Mouse (Mus musculus) gastrocnemius, adult 18-20 months (tissue): ENCODE measurements around the gene Sema3d. TPM values are rescaled to one million over a fixed set of nuclear protein-coding genes. Genes with fewer than 3 reads are reported as not detected.
A peak's percentile ranks its signal among the peaks of the same experiment; 100 is the strongest.

Experiments used
- DNase-seq: peaks from one replicate; pipeline ENCODE4 v3.0.0; 2021; ENCODE audit warnings: low spot score
- total RNA-seq, 2 experiments: library from RNA; stranded (reverse); gene quantifications; 2 replicates each; pipeline ENCODE4 v1.2.3; 2021

Gene Sema3d
- total RNA-seq, 2 experiments from 2014 or later, result 0.68 to 1.0 TPM

- no peak for DNase-seq
These were observed 115.2 kb downstream of the Sema3d start for GRCm38 (mm10) chr5:12498227-12498928.

GRCm38 (mm10) chr5:12499037-12499436 is 115.9 kb downstream of the Sema3d start:
- DNase-seq, result no peak

GRCm38 (mm10) chr5:12499791-12500504 is 116.8 kb downstream of the Sema3d start:
- DNase-seq, result no peak

- no peak for DNase-seq
These were observed 129.3 kb downstream of the Sema3d start for GRCm38 (mm10) chr5:12512471-12512870.

- no peak for DNase-seq
These were observed 132.1 kb downstream of the Sema3d start for GRCm38 (mm10) chr5:12515283-12515682.

GRCm38 (mm10) chr5:12525235-12525767 is 142.1 kb downstream of the Sema3d start:
- no peak for DNase-seq

- no peak for DNase-seq
These were observed 145.4 kb downstream of the Sema3d start for GRCm38 (mm10) chr5:12528596-12528995.

GRCm38 (mm10) chr5:12529771-12530170 is 146.6 kb downstream of the Sema3d start:
- no peak for DNase-seq

GRCm38 (mm10) chr5:12541268-12541667 is 158.1 kb downstream of the Sema3d start:
- no peak for DNase-seq

- no peak for DNase-seq
These were observed 166.0 kb downstream of the Sema3d start for GRCm38 (mm10) chr5:12549046-12549669.

GRCm38 (mm10) chr5:12555401-12555800 is 172.2 kb downstream of the Sema3d start:
- DNase-seq, result no peak

GRCm38 (mm10) chr5:12557889-12558288 is 174.7 kb downstream of the Sema3d start:
- DNase-seq, result no peak

GRCm38 (mm10) chr5:12561740-12562139 is 178.6 kb downstream of the Sema3d start:
- no peak for DNase-seq

- DNase-seq, result peak; percentile 30
These were observed 179.0 kb downstream of the Sema3d start for GRCm38 (mm10) chr5:12562204-12562603.

GRCm38 (mm10) chr5:12563132-12563531 is 179.9 kb downstream of the Sema3d start:
- DNase-seq, result no peak

- DNase-seq, result no peak
These were observed 181.5 kb downstream of the Sema3d start for GRCm38 (mm10) chr5:12564602-12565220.

GRCm38 (mm10) chr5:12566568-12566967 is 183.4 kb downstream of the Sema3d start:
- no peak for DNase-seq

GRCm38 (mm10) chr5:12574551-12574950 is 191.4 kb downstream of the Sema3d start:
- DNase-seq, result no peak

GRCm38 (mm10) chr5:12575262-12575661 is 192.1 kb downstream of the Sema3d start:
- no peak for DNase-seq

- DNase-seq, result no peak
These were observed 196.6 kb downstream of the Sema3d start for GRCm38 (mm10) chr5:12579752-12580151.

- no peak for DNase-seq
These were observed 199.4 kb downstream of the Sema3d start for GRCm38 (mm10) chr5:12582540-12582939.
